Mouse (Mus musculus): ENCODE data around the gene Rprd1b.

- TF ChIP-seq CTCF (IDR thresholded peaks at IDR 0.05; ENCODE audit: insufficient read depth, low read depth, low read length) (no peak), POLR2A (IDR thresholded peaks at IDR 0.05; ENCODE audit: insufficient read depth, low read depth, low read length) (no peak)
Measured at GRCm38 (mm10) chr2:158121645-158122326, 93.5 kb downstream of the Rprd1b start.
